Mouse (Mus musculus) lung, postnatal 10 days (tissue): ENCODE data around the gene Hs6st3.

Experiments used
- DNase-seq: peaks from one replicate; pipeline ENCODE4 v3.0.0; 2021

Gene Hs6st3

DNA sequence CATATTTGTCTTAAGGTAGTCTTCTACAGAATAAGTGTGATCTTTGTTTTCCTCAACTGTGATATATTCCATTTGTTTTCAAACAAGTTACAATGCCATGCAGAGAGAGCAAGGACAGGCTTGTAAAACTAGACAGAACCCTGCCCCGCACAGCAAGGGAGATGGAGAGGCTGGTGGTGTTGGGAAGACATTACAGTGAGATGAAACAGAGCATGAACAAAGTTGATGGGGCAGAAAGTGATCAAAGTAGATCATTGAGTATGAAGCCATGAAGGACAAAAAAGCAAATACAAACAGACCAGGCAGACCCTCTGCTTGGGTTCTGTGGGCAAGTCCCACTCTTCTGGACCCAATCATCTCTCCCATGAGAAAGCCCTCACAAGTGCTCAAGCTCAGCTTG is 781.0 kb downstream of the Hs6st3 start:
- no peak for DNase-seq
